Mouse (Mus musculus): ENCODE measurements around the gene Ccdc158.

Ccdc158 gene

DNA sequence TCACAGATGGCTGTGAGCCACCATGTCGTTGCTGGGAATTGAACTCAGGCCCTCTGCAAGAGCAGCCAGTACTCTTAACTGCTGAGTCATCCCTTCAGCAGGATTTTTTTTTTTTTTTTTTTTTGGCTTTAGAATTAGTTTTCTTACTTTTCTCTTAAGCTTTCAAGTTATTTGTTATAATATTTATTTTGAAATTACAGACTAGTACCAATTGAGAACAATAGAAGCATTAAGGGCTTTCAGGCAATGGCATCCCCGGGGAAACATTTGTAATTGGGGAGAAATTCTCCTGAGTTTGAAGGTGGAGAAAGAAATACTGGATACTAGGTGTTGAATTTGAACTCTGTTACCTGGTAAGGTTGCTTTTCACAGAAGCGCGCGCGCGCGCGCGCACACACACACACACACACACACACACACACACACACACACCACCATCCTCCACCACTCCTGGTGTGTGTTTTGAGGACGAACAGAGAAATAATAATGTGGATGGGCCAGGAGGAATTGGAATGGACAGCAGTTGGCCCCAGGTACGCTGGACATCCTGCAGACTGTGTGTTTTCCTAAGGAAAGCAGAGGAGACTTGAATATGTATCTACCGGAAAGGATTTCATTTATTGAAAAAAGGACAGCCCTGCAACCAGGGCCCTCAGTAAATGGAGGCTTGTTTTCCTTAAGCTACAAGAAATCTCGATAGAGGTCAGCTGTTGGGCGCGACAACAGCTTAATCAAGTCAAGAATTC, 9.8 kb upstream of the Ccdc158 start:
- no peak for DNase-seq

DNA sequence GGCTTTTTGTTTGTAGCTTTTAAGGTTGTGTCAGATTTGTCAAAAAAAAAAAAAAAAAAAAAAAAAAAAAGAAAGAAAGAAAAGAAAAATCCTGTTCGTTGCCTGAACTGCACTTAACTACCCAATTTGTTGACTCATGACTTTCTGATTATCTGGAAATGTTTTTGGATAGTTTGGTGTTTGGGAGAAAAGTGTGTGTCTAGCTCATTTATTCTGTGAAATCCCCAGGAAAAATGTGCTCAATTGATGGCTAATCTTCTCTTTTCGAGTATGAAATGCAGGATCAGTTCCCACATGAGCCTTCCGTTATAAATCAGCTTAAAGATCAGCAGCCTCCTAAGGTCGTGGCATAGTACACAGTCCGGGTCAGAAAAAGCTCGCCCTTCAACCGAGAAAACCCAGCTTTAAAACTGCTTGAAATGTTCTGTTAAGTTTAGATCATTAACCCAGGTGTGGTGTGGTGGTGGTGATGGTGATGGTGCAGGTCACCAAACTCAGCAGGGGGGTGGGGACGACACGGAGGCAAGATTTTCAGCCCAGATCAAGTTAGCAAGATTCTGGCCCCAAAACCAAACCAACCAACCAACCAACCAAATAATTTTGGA, 8.9 kb upstream of the Ccdc158 start:
- DNase-seq, result no peak

GRCm38 (mm10) chr5:92683351-92683807, 8.3 kb upstream of the Ccdc158 start, which contains the start of gene Shroom3:
TSS of gene Shroom3 (plus strand) at chr5:92683435.
- peak; percentile 31 to 39 for DNase-seq

DNA sequence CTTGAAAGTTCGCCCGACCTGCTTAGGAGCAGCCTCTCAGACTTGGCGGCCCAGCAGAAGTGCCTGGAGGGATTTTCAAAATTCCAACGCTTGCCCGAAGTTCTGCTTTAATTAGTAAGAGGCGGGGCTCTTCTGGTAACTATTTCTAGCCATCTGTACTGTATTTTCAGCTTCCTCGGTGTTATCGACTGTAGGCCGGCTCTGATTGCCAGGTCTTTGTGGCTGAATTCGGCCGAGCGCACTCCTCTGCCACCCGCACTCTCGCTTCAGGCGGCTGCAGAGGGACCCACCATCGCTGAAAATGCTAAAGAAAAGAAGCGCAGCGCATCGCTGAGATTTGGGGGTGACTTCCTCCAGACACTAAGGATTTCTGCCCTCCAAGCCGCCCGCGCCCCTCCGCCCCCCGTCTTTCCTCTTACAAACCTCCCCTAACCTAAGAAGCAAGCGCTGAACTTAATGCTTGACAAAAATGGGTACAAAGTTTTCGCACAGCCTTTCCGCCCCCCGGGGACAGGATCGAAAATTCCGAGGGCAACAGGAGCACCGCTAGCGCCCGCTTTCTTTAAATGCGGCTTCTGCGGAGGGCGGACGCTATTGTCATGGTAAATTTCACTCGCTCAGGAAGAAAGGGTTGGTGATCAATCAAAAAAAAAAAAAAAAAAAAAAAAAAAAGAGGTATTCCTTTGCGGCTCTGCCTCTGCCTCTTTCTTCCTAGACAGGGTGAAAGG, 7.7 kb upstream of the Ccdc158 start:
- peak; percentile 29 to 38 for DNase-seq

DNA sequence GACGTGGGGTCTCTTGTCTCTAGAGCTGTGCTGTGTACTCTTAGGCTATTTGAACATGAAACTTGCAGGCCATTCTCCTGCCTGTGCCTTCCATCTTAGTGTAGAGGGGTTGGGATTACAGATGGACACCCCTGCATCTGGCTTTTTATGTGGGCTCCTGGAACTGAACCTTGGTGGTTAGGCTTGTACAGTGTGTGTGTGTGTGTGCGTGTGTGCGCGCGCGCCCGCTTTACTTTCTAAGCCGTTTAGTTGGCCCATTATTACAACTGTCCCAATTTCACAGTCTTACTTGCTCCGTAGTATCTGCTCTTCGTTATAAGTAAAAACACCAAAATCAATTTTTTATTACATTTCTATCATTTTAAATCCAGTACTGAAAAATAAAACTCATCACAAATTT, 6.8 kb upstream of the Ccdc158 start:
- no peak for DNase-seq

- DNase-seq, result peak; percentile 61 to 68
Measured at GRCm38 (mm10) chr5:92679441-92679840, 4.4 kb upstream of the Ccdc158 start.

DNA sequence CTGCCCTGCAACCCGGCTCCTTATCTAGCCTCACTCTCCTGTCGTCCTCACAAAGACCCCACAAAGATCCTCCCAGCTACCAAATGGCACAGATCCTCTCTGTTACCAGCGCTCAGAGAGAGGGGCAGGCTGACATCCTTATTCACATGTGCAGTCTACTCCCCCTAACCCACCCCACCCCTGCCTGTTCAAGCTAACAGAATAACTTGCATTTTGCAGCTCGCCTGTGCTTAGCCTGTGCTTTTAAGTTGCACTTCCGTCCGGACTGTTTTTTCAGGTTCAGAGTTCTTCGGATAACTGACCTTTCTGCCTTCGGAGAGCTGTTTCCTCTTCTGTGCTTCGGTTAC, 476 bp upstream of the Ccdc158 start:
- no peak for DNase-seq

DNA sequence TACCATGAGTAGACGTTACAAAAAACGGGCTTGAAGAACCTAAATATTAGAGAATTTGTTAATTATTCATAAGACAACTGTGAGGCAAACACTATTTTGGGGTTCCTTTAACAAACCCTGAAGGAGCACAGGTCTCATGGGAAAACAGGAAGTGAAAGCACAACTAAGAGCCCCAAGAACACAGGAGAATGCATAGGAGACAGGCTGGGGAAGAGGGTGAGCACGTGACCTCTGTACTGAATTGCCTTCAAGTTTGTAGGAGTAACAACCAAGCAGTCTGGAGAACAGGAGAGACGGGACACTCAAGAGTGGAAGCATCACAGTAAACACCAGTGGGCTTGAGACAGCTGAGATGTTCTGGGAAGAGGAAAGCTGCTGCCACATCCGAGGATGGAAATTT, 8.2 kb downstream of the Ccdc158 start:
- DNase-seq, result no peak

DNA sequence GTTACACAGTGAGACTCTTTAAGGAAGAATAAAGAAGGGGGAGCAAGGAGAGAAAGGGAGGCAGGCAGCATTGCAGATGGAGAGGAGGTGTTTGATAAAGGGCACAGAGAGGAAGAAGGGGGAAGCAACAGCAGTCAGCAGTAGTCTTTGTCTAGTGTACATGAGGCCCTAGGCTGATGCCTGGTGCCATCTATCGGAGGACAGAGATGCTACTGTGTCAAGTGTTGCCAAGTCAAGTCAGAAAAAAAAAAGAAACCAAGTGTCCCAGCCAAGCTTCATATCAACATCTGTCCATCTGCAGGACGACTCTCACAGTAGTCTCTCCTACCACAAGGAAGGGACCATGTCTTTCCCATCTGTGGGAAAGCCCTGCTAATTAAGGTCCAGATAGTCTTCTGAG, 10.8 kb downstream of the Ccdc158 start:
- DNase-seq, result no peak

GRCm38 (mm10) chr5:92656256-92656655, 18.8 kb downstream of the Ccdc158 start:
- peak; percentile 81 to 83 for DNase-seq

GRCm38 (mm10) chr5:92640861-92641260, 34.2 kb downstream of the Ccdc158 start:
- DNase-seq, result no peak

- no peak for DNase-seq
Measured at GRCm38 (mm10) chr5:92635891-92636290, 39.2 kb downstream of the Ccdc158 start.

GRCm38 (mm10) chr5:92634916-92635315, 40.2 kb downstream of the Ccdc158 start:
- no peak for DNase-seq

DNA sequence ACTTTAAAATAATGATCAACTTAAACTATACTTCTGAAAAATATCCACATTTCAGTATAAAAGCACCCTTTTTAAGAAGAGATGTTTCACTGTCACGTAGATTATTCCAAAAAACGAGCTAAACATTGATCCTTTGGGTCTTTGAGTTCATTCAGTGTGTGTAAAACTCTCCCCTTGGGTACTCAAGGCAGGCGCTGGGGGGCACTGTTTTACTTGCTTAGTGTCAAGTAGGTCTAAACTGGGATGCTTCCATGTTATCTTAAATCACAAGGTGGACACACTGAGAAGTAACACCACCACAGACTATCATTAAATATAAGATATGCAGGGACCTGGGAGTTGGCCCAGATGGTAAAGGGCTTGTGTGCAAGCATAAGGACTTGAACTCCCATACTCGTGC, 41.5 kb downstream of the Ccdc158 start:
- DNase-seq, result peak; percentile 7 to 18

- no peak for DNase-seq
Measured at GRCm38 (mm10) chr5:92627896-92628295, 47.2 kb downstream of the Ccdc158 start.

- DNase-seq, result no peak
Measured at GRCm38 (mm10) chr5:92621883-92622282, 53.2 kb downstream of the Ccdc158 start.

DNA sequence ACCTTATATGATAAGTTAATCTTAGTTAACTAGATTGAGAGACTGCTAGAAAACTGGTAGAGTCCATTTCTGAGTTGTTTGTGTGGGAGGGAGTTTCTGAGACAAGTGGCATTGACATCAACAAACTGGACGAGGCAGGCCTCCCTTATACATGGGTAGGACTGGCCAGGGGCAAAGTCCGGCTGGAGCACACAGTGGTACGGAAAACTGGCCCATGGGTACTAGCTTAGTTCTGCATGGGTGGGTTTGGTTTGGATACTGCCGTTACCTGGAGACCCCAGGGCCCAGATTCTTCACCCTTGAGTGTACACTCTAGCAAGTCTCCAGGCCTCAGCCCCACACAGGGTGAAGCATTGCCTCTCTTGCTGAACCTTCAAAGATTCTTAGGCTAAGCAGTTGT, 62.3 kb downstream of the Ccdc158 start:
- DNase-seq, result no peak

DNA sequence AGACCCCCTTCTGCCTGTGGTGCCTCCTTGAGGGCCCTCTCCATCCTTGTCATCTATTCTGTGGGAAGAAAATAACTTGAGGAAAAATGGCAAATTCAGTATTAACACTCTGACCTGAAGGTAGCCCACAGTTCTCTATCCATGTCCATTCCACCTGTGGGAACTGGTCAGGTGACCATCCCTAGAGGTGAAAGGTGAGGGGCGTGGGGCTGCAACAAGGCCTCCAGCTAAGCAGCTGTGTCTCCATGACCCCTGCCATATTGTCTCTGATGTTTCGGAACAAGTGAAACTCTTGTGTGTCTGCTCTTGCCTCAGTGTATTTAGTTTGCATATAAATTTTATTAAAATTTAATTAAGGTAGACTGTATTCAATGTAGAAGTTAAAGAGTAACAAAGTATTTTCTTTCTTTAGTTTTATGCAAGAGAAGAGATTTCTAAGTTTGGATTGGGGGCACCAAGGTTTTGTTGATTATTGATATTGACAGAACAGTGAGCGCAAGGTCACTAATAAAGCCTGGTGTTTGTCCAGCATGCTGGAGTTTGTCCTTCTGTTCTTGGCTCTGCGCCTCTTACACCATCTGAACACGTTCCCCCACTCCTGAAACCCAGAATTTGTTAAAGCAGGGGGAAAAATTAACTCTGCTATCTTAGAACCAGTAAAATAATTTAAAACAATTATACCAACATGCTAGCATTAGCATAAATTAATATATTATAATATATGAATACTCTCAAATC, 67.4 kb downstream of the Ccdc158 start:
- no peak for DNase-seq

- peak; percentile 59 to 68 for DNase-seq
Measured at GRCm38 (mm10) chr5:92604452-92605247, 70.4 kb downstream of the Ccdc158 start.

DNA sequence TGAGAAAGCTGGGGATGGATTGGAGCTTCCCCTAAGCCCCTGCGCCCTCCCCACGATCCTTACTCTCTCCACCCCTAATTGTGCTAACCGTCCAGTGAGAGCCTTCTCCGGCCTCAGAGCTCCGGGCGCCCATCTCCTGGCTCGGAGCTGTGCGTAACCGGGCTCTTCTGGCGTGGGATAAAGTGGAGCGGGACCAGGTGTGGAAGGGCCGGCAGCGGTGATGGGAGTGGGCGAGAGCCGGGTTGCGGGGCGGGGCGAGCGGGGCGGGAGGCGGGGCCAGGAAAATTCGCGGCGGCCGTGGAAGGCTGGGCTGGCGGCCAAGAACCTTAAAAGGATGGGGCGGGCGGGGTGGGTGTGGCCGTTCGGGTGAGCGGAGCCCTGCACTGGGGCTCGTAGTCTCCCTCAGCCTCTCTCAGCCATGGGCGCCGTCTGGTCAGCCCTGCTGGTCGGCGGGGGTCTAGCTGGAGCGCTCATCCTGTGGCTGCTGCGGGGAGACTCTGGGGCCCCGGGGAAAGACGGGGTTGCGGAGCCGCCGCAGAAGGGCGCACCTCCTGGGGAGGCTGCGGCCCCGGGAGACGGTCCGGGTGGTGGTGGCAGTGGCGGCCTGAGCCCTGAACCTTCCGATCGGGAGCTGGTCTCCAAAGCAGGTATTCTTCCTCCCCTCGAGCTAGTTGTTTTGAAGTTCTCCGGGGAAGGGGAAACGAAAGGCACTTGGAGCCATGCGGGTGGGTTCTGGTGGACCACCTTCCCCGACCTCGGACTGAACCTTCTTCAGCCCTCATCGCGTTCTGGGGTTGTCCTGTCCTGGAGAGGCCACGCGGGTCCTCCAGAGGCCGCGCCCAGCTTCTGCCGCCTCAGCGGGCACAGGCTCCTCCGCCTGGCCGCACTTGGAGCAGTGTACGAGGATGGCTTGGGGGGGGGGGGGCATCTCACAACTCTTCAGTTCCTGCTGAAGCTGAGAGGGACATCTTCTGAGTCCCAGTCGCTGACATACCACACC, 72.1 kb downstream of the Ccdc158 start, which contains the start of gene Stbd1:
Stbd1 (plus strand) TSS at position 351 of the 1,000 bp plus-strand sequence.
- peak; percentile 67 to 75 for DNase-seq

DNA sequence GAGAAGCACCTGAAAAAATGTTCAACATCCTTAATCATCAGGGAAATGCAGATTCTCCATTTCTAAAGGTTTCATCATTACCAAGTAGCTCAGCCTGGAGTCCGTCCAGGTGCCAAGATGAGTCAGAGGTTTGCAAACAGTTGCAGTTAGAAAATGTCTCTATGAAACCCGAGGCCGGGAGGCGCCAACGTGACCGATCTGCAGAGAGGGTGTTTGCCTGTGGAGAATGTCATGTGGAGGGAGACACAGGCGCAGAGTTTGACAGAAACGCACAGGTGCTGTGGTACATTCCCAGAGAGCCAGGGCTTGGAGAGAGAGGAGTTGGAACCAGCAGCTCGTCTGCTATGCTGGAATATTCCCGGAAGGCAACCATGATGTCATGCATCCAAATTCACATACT, 76.0 kb downstream of the Ccdc158 start:
- DNase-seq, result peak in 1 of 2 experiments; percentile 9

Measured in cerebellum, postnatal 10 days (tissue).